Mouse (Mus musculus) common myeloid progenitor, adult 5-6 weeks (primary cell): Measurements from ENCODE around the gene Ypel1. TPM values are rescaled to one million over a fixed set of nuclear protein-coding genes. Genes with fewer than 3 reads are reported as not detected.
A peak's percentile ranks its signal among the peaks of the same experiment; 100 is the strongest.

Experiments
- ATAC-seq: replicated peaks from 2 replicates; pipeline ENCODE4 v1.8.0; 2016; ENCODE audit warnings: low read depth, mild to moderate bottlenecking, moderate TSS enrichment, inconsistent platforms; ENCODE audit not compliant: poor library complexity, severe bottlenecking
- total RNA-seq: library from RNA; stranded (forward); fragments of 200-1000, 187-1606 nt; gene quantifications from 2 replicates; pipeline ENCODE4 v1.2.3, GENCODE M21; 2017

The Ypel1 gene
- total RNA-seq, 1 experiment from 2014 or later: 8.5 TPM

- ATAC-seq: peak; percentile 30; the same call in 1 of the 2 replicates
Observed at GRCm38 (mm10) chr16:17085636-17086035, 16.1 kb downstream of the Ypel1 start.

- ATAC-seq: no peak
Observed at GRCm38 (mm10) chr16:17086241-17086640, 16.7 kb downstream of the Ypel1 start.

GRCm38 (mm10) chr16:17086669-17087193, 17.2 kb downstream of the Ypel1 start:
- ATAC-seq: no peak

- ATAC-seq: no peak
Observed at GRCm38 (mm10) chr16:17088346-17088745, 18.9 kb downstream of the Ypel1 start.

GRCm38 (mm10) chr16:17096938-17097337, 27.4 kb downstream of the Ypel1 start:
- no peak for ATAC-seq

GRCm38 (mm10) chr16:17102630-17103220, 33.2 kb downstream of the Ypel1 start:
- ATAC-seq: no peak

- ATAC-seq: no peak
Observed at GRCm38 (mm10) chr16:17104600-17104999, 35.1 kb downstream of the Ypel1 start.

- ATAC-seq: peak; percentile 86
Observed at GRCm38 (mm10) chr16:17110771-17111743, 41.6 kb downstream of the Ypel1 start, which contains the start of gene Ppil2. Ppil2 (minus strand) TSS chr16:17111257.

GRCm38 (mm10) chr16:17117309-17117799, 47.9 kb downstream of the Ypel1 start:
- no peak for ATAC-seq

- no peak for ATAC-seq
Observed at GRCm38 (mm10) chr16:17121569-17121968, 52.1 kb downstream of the Ypel1 start.

- ATAC-seq: no peak; the same call in 1 of the 2 replicates
Observed at GRCm38 (mm10) chr16:17124119-17124870, 54.8 kb downstream of the Ypel1 start.

- ATAC-seq: peak; percentile 97
Observed at GRCm38 (mm10) chr16:17124871-17125520, 55.5 kb downstream of the Ypel1 start, which contains the start of gene 2610318N02Rik. 2610318N02Rik (minus strand) TSS chr16:17125167.

GRCm38 (mm10) chr16:17127292-17127691, 57.8 kb downstream of the Ypel1 start:
- ATAC-seq: peak; percentile 30; the same call in 1 of the 2 replicates

- peak; percentile 27 for ATAC-seq
Observed at GRCm38 (mm10) chr16:17131191-17132088, 61.9 kb downstream of the Ypel1 start.

- peak; percentile 97 for ATAC-seq
Observed at GRCm38 (mm10) chr16:17132089-17132905, 62.8 kb downstream of the Ypel1 start, which contains the start of gene Sdf2l1. Sdf2l1 (minus strand) TSS chr16:17132383.

GRCm38 (mm10) chr16:17132906-17133200, 63.4 kb downstream of the Ypel1 start:
- no peak for ATAC-seq
